Mouse (Mus musculus) stomach, postnatal 0 days (tissue): ENCODE measurements around the gene Slc23a4.

Experiments used
- CTCF ChIP-seq: IDR thresholded peaks from 2 replicates; pipeline ENCODE4 v1.5.1; 2016; ENCODE audit warnings: antibody characterized with exemption, low read depth, mild to moderate bottlenecking, moderate library complexity
- EP300 ChIP-seq: optimal IDR thresholded peaks from 2 replicates; pipeline ENCODE3; 2016; ENCODE audit warnings: antibody characterized with exemption

DNA sequence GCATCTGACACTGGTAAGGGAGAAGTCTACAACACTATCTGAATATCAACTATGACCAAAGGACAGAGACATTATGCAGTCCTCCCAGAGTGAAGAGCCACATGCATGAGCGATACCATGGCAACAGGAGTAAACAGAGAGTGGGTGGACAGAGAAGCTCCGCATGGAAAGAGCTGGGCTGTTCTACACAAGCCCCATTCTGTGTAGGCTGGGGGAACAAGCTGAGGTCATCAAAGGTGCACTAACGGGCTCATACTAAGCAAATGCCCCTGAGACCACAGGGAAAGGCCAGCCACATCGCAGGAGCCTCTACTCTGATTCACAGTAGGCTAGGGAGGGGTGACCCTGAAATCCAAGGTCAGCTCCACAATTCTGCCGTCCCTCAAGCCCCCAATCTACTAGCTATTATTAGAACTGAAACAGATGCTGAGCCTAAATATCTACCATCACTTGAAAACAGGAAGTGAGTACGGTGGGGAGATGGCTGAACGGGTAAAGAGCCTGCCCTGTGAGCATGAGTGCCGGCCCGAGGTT is 86.2 kb downstream of the Slc23a4 start:
- TF ChIP-seq CTCF (no peak), EP300 (no peak)
